Mouse (Mus musculus) erythroblast, embryonic 14.5 days (primary cell): ENCODE measurements around the gene Flna. TPM values are rescaled to one million over a fixed set of nuclear protein-coding genes. Genes with fewer than 3 reads are reported as not detected.

Experiments
- H3K27me3 ChIP-seq: 2 replicates; pipeline ENCODE4 v1.6.1; 2012; ENCODE audit warnings: inconsistent platforms; ENCODE audit not compliant: control insufficient read depth
- H3K36me3 ChIP-seq: 2 replicates; pipeline ENCODE4 v1.6.1; 2012; ENCODE audit warnings: mild to moderate bottlenecking, inconsistent platforms; ENCODE audit not compliant: control insufficient read depth
- H3K4me1 ChIP-seq: 2 replicates; pipeline ENCODE4 v1.6.1; 2012; ENCODE audit warnings: inconsistent platforms; ENCODE audit not compliant: control insufficient read depth
- H3K4me3 ChIP-seq: replicated peaks from 2 replicates; pipeline ENCODE3; 2012; ENCODE audit warnings: moderate library complexity, mild to moderate bottlenecking, inconsistent platforms
- H3K9me3 ChIP-seq: 2 replicates; pipeline ENCODE4 v1.6.1; 2012; ENCODE audit warnings: low read length, inconsistent platforms, mixed read lengths; ENCODE audit not compliant: control insufficient read depth
- GATA1 ChIP-seq: IDR thresholded peaks from 2 replicates; pipeline ENCODE4 v1.6.1; 2012; ENCODE audit warnings: low read length, inconsistent platforms, mixed read lengths
- TAL1 ChIP-seq: IDR thresholded peaks from 3 replicates; pipeline ENCODE4 v1.6.1; 2012; ENCODE audit warnings: low read length, inconsistent platforms, mixed read lengths
- polyA plus RNA-seq: library from polyadenylated mRNA; stranded (reverse); fragments of >175 nt; gene quantifications from 2 replicates; pipeline ENCODE4 v1.2.3, GENCODE M21; 2012

The Flna gene
- polyA plus RNA-seq, 1 experiment = 0.87 TPM

DNA sequence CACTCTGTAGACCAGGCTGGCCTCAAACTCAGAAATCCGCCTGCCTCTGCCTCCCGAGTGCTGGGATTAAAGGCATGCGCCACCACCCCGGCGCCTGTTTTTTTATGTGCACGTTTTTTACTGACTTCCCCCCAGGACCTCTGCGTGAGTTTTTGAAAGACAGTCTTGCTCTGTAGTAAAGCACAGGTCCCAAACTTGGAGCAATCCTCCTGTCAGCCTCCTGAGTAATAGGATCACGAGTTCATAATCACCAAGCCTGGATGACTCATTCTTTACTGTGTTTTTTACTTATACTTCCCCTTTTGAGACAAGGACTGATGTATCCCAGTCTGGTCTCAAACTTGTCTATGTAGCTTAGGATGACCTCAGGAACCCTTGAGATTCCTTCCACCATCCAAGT, 28.3 kb upstream of the Flna start:
- Histone ChIP-seq H3K4me1 (peaks cover 37% of the 10 kb centered on the region), H3K36me3 (peaks cover 51% of the 10 kb centered on the region), H3K27me3 (peaks cover 5% of the 10 kb centered on the region; the same call in 1 of the 2 replicates), H3K9me3 (peaks cover 4% of the 10 kb centered on the region; the same call in 1 of the 2 replicates), H3K4me3 (no peak overlapping the region)
- no peak for TF ChIP-seq TAL1
- TF ChIP-seq GATA1 = no peak

DNA sequence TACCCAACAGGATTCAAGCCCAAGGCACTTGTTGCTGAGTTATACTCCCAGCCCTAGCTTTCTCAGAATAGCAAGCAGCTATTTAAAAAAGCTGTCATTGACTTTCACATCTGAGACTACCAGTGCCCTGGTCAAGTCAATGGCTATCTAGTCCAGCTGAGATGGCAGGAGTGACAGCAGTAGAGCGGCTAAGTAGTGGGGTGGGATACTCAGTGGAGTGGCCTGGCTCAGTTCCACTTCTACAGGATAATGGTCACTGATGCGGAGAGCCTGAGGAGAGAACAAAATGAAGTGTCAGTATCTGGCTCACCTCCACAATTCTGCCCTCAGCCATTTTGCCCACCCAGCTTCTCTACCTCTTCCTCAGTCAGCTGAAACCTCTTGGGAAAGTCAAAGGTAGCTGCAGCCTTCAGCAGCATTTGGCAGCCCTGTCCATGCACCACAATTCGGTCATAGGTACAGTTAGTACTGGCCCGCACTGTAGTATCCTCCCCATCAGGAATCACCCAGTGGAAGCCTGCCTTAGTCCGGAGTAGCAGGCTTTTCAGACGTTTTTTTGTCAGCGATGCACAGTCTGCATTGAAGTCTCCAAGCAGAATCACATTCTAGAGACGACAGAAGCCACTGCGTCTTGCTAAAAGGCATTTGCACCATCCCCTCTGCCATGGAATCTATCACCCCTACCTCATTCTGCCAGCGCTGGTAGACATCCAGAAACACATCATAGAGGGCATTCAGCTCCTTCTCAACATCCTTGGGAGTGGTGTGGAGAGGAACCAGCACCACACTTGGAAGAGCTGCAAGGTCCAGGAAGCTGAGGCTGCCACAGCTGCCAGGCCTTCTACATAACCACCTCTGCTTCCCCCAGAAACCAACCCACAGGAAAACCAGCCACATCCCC, 24.1 kb upstream of the Flna start:
- Histone ChIP-seq H3K4me3 (no peak overlapping the region), H3K36me3 (peaks cover 60% of the 10 kb centered on the region), H3K4me1 (peaks cover 44% of the 10 kb centered on the region), H3K9me3 (peaks cover 6% of the 10 kb centered on the region; the same call in 1 of the 2 replicates), H3K27me3 (no peaks in the 10 kb centered on the region; the same call in 1 of the 2 replicates)
- TF ChIP-seq GATA1 = no peak
- no peak for TF ChIP-seq TAL1

DNA sequence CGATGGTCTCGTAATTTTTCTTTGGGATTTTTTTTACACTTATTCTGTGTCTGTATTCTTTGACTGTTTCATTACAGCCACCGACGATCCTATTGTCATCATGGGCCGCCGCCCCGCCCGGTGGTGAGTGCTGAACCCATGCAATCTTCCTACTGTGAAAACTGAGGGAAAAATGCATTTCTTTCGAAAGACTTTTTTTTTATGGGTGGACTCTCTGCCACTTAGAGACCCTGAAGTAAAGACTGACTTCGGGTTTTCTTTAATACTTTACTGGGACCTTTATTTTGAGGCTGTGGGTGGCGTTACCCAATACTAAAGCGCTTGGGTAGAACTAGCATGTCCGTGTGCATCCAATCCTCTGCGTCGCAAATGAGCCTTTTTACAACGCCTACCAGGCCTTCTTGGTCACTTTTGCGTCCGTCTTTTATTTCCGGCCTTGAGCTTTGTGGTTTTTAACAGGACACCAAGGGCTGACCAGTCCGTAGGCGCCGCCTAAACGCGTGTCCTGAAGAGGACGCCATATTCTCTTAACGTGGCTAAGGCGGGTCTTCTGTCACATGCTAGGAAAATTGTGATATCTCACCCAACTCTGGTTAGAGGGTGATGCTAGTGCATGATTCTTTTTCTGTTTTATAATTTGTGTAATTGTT, 21.4 kb upstream of the Flna start:
- H3K4me1 ChIP-seq = peaks cover 36% of the 10 kb centered on the region
- peaks cover 6% of the 10 kb centered on the region; the same call in 1 of the 2 replicates for H3K9me3 ChIP-seq
- no peak for TF ChIP-seq TAL1
- TF ChIP-seq GATA1 = no peak
- peaks cover 37% of the 10 kb centered on the region for H3K36me3 ChIP-seq
- peak overlapping the region; percentile 76 for H3K4me3 ChIP-seq
- no peaks in the 10 kb centered on the region; the same call in 1 of the 2 replicates for H3K27me3 ChIP-seq

DNA sequence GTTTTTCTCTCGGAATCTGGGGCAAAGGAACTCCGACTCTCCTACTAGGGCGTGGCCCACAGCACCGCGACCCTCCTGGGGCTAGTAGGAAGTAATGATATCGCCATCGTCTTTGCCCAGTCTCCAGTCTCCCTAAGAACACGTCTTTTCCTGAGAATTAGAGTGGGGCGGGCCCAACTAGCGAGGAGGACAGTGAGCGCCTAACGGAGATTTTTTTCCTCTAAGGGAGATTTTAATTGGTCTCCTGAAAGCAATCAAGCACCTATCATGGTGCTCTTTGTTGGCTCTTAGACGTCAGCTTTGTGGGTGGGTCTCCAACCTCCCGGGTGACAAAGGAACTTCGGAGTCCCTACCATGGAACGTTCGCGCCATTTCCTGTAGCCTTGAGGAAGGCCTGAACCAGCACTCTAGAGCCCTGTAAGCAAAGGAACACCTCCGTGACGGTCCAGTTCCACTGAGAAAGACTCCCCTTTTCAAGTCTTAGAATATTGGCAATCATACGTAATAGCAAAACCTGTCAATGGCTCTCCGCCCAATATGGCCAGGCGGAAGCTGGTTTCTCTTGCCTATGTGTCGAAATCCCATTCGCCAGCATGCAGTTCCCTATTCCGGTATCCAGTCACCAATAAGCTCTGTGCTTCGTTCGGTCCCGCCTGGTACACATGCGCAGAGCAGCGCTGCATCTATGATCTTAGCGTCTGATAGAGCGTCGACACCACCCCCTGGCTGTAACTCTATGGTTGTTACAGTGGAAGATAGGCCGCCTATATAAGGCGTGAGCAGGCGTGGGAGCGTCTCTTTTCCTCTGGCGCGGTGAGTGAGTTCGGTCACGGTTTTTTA, 20.7 kb upstream of the Flna start, which contains the start of gene Rpl10:
TSS of gene Rpl10 (plus strand) at position 751 of the 840 bp plus-strand sequence.
- TF ChIP-seq TAL1 (no peak), GATA1 (peak; percentile 87)
- Histone ChIP-seq H3K4me3 (peak within 1 kb of the TSS; percentile 76), H3K36me3 (peaks cover 34% of the 10 kb centered on the region), H3K27me3 (no peaks in the 10 kb centered on the region; the same call in 1 of the 2 replicates), H3K4me1 (peaks cover 36% of the 10 kb centered on the region), H3K9me3 (peaks cover 6% of the 10 kb centered on the region; the same call in 1 of the 2 replicates)

DNA sequence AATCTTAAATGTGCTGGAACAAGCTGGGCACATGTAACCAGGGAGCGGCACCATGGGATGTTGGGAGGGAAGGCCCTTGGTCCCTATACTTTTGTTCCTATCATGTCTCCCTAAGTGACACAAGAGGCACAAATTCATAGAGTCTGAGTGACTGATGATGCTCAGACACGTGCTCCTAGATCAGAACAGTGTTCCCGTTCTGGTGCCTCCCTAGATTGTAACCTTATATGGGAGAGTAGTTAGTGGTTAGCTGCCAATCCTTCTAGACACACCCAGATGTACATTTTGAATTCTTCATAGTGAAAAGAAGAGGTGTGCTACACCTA, 20.1 kb upstream of the Flna start:
- Histone ChIP-seq H3K36me3 (peaks cover 30% of the 10 kb centered on the region), H3K27me3 (no peaks in the 10 kb centered on the region; the same call in 1 of the 2 replicates), H3K4me1 (peaks cover 36% of the 10 kb centered on the region), H3K4me3 (peak overlapping the region; percentile 76), H3K9me3 (peaks cover 6% of the 10 kb centered on the region; the same call in 1 of the 2 replicates)
- no peak for TF ChIP-seq TAL1
- TF ChIP-seq GATA1 = no peak

DNA sequence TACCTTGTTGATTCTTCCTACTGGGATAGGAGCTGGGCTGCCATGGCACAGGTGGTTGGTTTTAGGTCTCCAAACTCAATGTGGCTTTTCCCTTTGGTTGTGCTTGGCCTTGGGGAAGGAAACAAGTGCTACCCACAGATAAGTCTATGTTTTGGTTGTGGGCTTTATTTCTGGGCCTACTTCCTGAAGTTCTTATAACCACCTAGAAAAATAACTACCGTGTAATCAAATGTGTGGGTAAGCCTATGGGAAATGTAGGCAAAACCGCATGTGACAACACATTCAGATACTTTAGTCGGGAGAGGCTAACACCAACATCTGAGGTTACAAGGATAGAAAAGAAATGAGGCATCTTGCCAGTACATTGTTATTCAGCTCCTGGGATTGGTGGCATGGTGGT, 8.1 kb upstream of the Flna start:
- Histone ChIP-seq H3K36me3 (peaks cover 28% of the 10 kb centered on the region), H3K27me3 (no peaks in the 10 kb centered on the region), H3K4me1 (peaks cover 17% of the 10 kb centered on the region), H3K9me3 (peaks cover 5% of the 10 kb centered on the region; the same call in 1 of the 2 replicates), H3K4me3 (no peak overlapping the region)
- TF ChIP-seq TAL1 = no peak
- TF ChIP-seq GATA1 = no peak

DNA sequence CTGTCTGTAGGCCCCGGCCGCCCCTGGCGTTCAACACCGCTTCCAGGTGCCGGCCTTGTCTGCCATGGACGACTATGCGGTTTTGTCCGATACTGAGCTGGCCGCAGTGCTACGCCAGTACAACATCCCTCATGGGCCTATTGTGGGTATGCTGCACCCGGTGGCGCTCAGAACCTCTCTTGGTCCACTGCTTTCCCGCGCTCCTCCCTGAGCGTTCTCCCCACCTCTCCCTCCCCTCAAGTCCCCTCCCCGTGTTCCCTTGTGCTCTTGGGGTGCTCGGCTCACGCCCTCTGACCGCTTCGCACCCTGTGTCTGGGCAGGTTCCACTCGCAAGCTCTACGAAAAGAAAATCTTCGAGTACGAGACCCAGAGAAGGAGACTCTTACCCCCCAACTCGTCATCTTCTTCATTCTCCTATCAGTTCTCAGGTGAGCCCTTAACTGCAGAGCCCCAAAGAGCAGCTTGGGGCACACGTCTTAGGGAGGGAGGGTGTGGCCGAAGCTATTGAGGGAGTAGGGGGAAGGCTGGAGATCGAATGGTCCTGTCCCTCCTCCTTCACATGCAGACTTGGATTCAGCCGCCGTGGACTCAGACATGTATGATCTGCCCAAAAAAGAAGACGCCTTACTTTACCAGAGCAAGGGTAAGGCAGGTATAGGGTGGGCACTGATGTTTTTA, 5.4 kb upstream of the Flna start:
- Histone ChIP-seq H3K36me3 (peaks cover 26% of the 10 kb centered on the region), H3K27me3 (peaks cover 6% of the 10 kb centered on the region), H3K4me3 (peak overlapping the region; percentile 90), H3K9me3 (peaks cover 5% of the 10 kb centered on the region; the same call in 1 of the 2 replicates), H3K4me1 (peaks cover 17% of the 10 kb centered on the region)
- TF ChIP-seq TAL1 (no peak), GATA1 (no peak)
